Mouse (Mus musculus) lung, embryonic 16.5 days (tissue): ENCODE data around the gene Ncoa5. TPM values are rescaled to one million over a fixed set of nuclear protein-coding genes. Genes with fewer than 3 reads are reported as not detected.

Experiments used
- ATAC-seq: fragments of 200-750 bp; cut with Nextera tagmentation; 2 replicates; pipeline ENCODE4 v1.8.0; 2017; ENCODE audit warnings: low read depth, mild to moderate bottlenecking, moderate library complexity
- H3K27ac ChIP-seq: fragments of 300-500 bp; sonication (generic); 2 replicates; pipeline ENCODE4 v1.5.1; 2014; ENCODE audit warnings: mild to moderate bottlenecking, control low read depth, low read length
- H3K27me3 ChIP-seq: fragments of 300-500 bp; sonication (generic); 2 replicates; pipeline ENCODE4 v1.6.1; 2014; ENCODE audit warnings: low read depth, low read length, mixed read lengths; ENCODE audit not compliant: control insufficient read depth, insufficient read depth
- H3K36me3 ChIP-seq: fragments of 300-500 bp; sonication (generic); 2 replicates; pipeline ENCODE4 v1.6.1; 2014; ENCODE audit warnings: low read length; ENCODE audit not compliant: control insufficient read depth, insufficient read depth
- H3K4me1 ChIP-seq: fragments of 300-500 bp; sonication (generic); replicated peaks from 2 replicates; pipeline ENCODE4 v1.6.1; 2014; ENCODE audit warnings: low read length, mixed read lengths; ENCODE audit not compliant: control insufficient read depth, insufficient read depth
- H3K4me2 ChIP-seq: fragments of 300-500 bp; sonication (generic); 2 replicates; pipeline ENCODE4 v1.6.1; 2014; ENCODE audit warnings: low read depth, low read length, control low read depth
- H3K4me3 ChIP-seq: fragments of 300-500 bp; sonication (generic); 2 replicates; pipeline ENCODE4 v1.5.1; 2014; ENCODE audit warnings: mild to moderate bottlenecking, low read length, control low read depth
- H3K9ac ChIP-seq: fragments of 300-500 bp; sonication (generic); 2 replicates; pipeline ENCODE4 v1.6.1; 2014; ENCODE audit warnings: low read length, control low read depth
- H3K9me3 ChIP-seq: fragments of 300-500 bp; sonication (generic); 2 replicates; pipeline ENCODE4 v1.6.1; 2016; ENCODE audit warnings: low read length; ENCODE audit not compliant: control insufficient read depth
- WGBS: fragments of 180-500 bp; shearing (Covaris S2); extraction: QIAGEN DNeasy Blood & Tissue Kit; methylation state at CpG from one replicate; pipeline ENCODE4 v1.1.7; 2014; 5-methylcytosine and 5-hydroxymethylcytosine counted together
- polyA plus RNA-seq: library from polyadenylated mRNA; unstranded; fragments of >200 nt; fragmentation: Nextera tagmentation; extraction: Ambion mirVana; gene quantifications from 2 replicates; pipeline ENCODE4 v1.2.1, GENCODE M21; 2015

Ncoa5 gene
- polyA plus RNA-seq, 1 experiment from 2014 or later, result 64.3 TPM

DNA sequence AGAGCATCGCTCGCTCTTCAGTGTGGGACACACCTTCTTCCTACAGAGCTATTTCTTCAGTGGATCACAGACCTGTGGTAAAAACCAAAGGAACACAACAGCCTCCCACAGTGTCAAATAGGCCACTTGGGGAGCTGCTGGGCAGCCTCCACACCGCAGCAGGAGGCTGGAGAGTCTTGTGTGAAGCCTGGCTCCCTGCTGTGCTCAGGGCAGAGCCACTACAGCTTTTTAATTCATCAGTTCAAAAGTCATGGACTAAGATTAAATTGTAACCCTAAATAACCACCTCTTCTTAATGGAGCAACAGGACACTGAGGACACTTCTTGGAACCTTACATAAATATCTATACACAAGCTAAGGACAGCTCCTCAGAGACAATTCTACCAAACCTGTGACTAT, 31.6 kb downstream of the Ncoa5 start:
- 92% methylated on average over 3 of the region's 3 CpGs for WGBS
- Histone ChIP-seq H3K9ac (no peak overlapping the region), H3K27ac (no peak overlapping the region), H3K36me3 (peaks cover 48% of the 10 kb centered on the region), H3K4me3 (no peak overlapping the region), H3K27me3 (no peaks in the 10 kb centered on the region; the same call in 1 of the 2 replicates), H3K4me2 (no peak overlapping the region), H3K9me3 (no peaks in the 10 kb centered on the region), H3K4me1 (peaks cover 5% of the 10 kb centered on the region)
- ATAC-seq, result no peak

DNA sequence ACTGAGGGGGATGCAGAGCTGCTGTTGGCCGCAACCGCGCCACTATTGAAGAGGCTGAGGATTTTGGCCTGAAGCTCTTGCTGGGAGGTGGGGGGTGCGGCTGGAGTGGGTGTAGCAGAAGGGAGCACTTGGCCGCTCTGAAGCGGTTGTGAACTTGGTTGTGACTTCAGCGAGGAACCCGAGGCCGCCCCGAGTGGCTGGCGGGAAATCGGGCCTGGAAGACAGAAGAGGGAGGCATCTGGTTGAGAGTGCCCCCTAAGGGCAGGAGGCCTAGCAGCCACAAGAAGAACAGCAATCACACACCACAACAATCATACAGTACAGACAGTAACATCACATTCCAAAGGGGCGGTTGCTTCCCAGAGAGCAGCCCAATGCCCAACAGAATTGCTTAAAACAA, 32.7 kb downstream of the Ncoa5 start:
- H3K4me2 ChIP-seq, result no peak overlapping the region
- H3K9me3 ChIP-seq, result no peaks in the 10 kb centered on the region
- H3K27ac ChIP-seq, result no peak overlapping the region
- 85% methylated on average over 13 of the region's 13 CpGs for WGBS
- ATAC-seq, result no peak
- H3K4me1 ChIP-seq, result peaks cover 16% of the 10 kb centered on the region
- H3K4me3 ChIP-seq, result no peak overlapping the region
- peaks cover 5% of the 10 kb centered on the region for H3K27me3 ChIP-seq
- H3K9ac ChIP-seq, result no peak overlapping the region
- H3K36me3 ChIP-seq, result peaks cover 40% of the 10 kb centered on the region

DNA sequence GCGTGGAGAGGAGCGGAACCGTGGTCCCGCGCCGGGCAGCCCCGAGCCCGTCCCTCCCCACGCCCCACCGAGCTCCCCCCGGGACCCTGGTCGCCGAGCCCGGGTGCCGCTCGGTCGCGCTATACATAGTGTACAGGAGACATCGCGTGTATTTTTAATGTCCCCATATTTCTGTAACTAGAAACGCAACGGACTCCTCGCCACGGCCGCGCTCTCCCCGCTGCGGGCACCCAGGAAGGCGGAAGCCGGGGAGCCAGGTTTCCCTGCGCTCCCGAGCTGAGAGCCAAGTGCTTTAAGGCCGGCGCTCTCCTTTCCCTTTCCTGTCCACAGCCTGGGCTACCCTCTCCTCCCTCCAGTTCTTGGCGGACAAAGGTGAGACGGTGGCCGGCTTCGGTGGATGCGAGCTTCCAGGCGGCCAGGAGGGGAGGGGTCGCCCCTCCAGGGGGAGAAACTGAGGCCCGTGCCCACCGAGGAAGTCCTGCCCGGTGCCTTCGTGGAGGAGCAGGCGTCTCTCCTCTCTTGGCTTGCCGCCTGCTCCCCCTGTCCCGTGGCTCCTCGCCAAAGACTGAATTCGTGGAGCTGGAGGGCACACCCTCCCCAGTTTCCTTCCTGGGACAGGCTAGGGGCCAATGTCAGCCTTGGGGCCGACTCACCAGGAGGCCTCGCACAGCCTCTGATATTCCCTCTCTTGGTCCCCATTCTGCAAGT, 36.8 kb downstream of the Ncoa5 start:
- Histone ChIP-seq H3K27ac (no peak overlapping the region), H3K9ac (peak overlapping the region; percentile 57), H3K9me3 (no peaks in the 10 kb centered on the region), H3K27me3 (peaks cover 11% of the 10 kb centered on the region), H3K4me1 (peaks cover 17% of the 10 kb centered on the region), H3K4me2 (peak overlapping the region; percentile 66), H3K36me3 (peaks cover 18% of the 10 kb centered on the region), H3K4me3 (peak overlapping the region; percentile 42)
- peak; percentile 51; the same call in 1 of the 2 replicates for ATAC-seq
- under 1% methylated on average over 39 of the region's 52 CpGs for WGBS

DNA sequence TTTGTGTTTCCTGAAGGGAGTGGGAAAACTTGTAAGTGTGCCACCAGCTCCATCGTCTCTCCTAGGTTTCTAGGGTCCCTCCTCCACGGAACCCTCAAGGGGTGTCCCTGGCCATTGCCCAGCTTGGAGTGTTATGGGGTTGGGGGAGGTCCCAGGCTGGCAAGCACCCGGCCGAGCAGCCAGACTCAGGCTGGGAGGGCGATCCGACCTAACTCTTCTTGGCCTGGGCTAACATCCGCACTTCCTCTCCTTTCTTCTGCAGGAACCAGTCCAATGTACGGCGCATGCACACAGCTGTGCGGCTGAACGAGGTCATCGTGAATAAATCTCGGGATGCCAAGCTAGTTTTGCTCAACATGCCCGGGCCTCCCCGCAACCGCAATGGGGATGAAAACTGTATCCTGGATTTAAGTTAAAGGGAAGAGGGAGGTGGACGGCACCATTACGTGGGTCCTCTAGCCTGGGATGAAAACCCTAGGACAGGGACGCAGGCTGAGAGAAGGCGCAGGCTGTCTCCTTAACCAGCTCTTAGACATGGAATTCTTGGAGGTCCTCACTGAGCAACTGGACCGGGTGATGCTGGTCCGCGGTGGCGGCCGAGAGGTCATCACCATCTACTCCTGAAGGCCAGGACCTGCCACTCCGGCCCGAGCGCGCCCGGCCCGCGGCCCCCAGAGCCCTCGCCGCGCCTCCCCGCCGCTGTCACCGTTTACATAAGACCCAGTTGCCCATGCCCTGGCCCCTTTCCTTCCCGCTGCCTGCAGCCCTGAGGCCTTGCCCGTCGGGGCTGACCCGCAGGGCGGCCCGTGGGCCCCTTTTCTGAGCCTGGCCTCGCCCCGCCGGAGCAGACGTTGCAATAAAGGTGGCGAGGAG, 37.6 kb downstream of the Ncoa5 start:
- WGBS, result 12% methylated on average over 44 of the region's 49 CpGs
- peak overlapping the region; percentile 42 for H3K4me3 ChIP-seq
- H3K9ac ChIP-seq, result peak overlapping the region; percentile 57
- peaks cover 17% of the 10 kb centered on the region for H3K4me1 ChIP-seq
- no peak for ATAC-seq
- H3K27ac ChIP-seq, result no peak overlapping the region
- H3K9me3 ChIP-seq, result no peaks in the 10 kb centered on the region
- peaks cover 10% of the 10 kb centered on the region for H3K36me3 ChIP-seq
- H3K27me3 ChIP-seq, result peaks cover 11% of the 10 kb centered on the region
- peak overlapping the region; percentile 66 for H3K4me2 ChIP-seq

DNA sequence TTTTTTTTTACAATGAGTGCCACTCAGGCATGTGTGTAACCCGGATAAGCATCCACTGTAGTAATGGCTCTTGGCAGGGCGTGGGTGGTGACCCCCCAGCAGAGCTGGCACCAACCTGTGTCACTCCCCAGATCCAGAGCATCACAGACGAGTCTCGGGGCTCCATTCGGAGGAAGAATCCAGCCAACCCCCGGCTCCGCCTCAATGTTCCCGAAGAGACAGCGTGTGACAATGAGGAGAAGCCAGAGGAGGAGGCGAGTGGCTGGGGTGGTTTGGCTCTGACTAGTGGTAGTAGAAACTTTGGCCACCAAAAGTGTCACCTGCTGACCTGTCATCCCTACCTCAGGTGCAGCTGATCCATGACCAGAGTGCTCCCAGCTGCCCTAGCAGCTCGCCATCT, 38.7 kb downstream of the Ncoa5 start:
- 72% methylated on average over 11 of the region's 11 CpGs for WGBS
- Histone ChIP-seq H3K4me3 (no peak overlapping the region), H3K4me2 (no peak overlapping the region), H3K9ac (no peak overlapping the region), H3K27me3 (peaks cover 11% of the 10 kb centered on the region), H3K9me3 (no peaks in the 10 kb centered on the region), H3K36me3 (peaks cover 3% of the 10 kb centered on the region; the same call in 1 of the 2 replicates), H3K27ac (no peak overlapping the region), H3K4me1 (peaks cover 17% of the 10 kb centered on the region)
- no peak for ATAC-seq

GRCm38 (mm10) chr2:164994659-164995428, 39.8 kb downstream of the Ncoa5 start:
- Histone ChIP-seq H3K4me1 (peaks cover 17% of the 10 kb centered on the region), H3K9ac (no peak overlapping the region), H3K36me3 (0 out of 2 replicates have a peak, but pooled peaks cover 1% of the 10 kb centered on the region), H3K4me3 (no peak overlapping the region), H3K9me3 (no peaks in the 10 kb centered on the region), H3K27ac (no peak overlapping the region), H3K4me2 (no peak overlapping the region), H3K27me3 (peaks cover 11% of the 10 kb centered on the region)
- ATAC-seq, result no peak
- WGBS, result 47% methylated on average over 21 of the region's 21 CpGs

DNA sequence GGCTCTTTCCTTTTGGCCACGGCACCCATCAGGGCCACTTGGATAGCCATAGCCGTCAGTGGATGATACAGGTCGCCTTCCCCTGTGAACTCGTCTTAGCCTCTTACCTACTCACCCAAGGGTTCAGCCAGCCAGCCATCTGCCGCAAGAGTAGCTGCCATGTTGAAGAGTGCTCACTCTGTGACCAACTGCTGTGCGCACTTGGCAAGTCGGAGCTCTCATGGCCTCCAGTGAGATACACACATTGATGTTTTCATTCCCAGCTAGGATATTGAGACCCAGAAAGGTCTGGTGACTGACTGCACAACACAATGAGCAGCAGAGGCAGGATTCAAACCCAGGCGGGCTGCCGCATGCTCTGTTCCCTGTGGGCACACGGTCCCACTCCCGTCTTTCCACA, 40.5 kb downstream of the Ncoa5 start:
- ATAC-seq, result no peak
- Histone ChIP-seq H3K4me3 (no peak overlapping the region), H3K4me1 (peaks cover 17% of the 10 kb centered on the region), H3K27me3 (peaks cover 11% of the 10 kb centered on the region), H3K36me3 (no peaks in the 10 kb centered on the region), H3K27ac (no peak overlapping the region), H3K9ac (no peak overlapping the region), H3K9me3 (no peaks in the 10 kb centered on the region), H3K4me2 (no peak overlapping the region)
- 84% methylated on average over 11 of the region's 11 CpGs for WGBS

GRCm38 (mm10) chr2:164991808-164992207, 42.9 kb downstream of the Ncoa5 start:
- Histone ChIP-seq H3K36me3 (no peaks in the 10 kb centered on the region), H3K27ac (no peak overlapping the region), H3K4me3 (no peak overlapping the region), H3K4me1 (no peaks in the 10 kb centered on the region; the same call in 1 of the 2 replicates), H3K4me2 (no peak overlapping the region), H3K9ac (no peak overlapping the region), H3K9me3 (no peaks in the 10 kb centered on the region), H3K27me3 (peaks cover 4% of the 10 kb centered on the region; the same call in 1 of the 2 replicates)
- 13% methylated on average over 10 of the region's 10 CpGs for WGBS
- 0 out of 2 replicates have a peak, but pooled peaks have one; percentile 26 for ATAC-seq
